Mouse (Mus musculus): ENCODE measurements around the gene Olfr39.
"Not testable (repeated sequence)": the region's sequence is repeated elsewhere in the genome, so short reads cannot be mapped to it uniquely, and the experiment has no call there.

Gene Olfr39

GRCm38 (mm10) chr9:20282051-20282450 lies at the start of gene Olfr39:
TSS of gene Olfr39 (plus strand) at chr9:20282351.
- no peak for DNase-seq

GRCm38 (mm10) chr9:20236819-20237218 lies 45.3 kb upstream of the Olfr39 start, which contains the start of gene Olfr872:
TSS of gene Olfr872 (plus strand) at chr9:20237119.
- no peak for DNase-seq

- no peak for DNase-seq
These were observed 44.8 kb upstream of the Olfr39 start for GRCm38 (mm10) chr9:20237378-20237777.

GRCm38 (mm10) chr9:20295562-20295961 lies 13.4 kb downstream of the Olfr39 start:
- DNase-seq = not testable (repeated sequence)

- no peak for DNase-seq
These were observed 16.1 kb downstream of the Olfr39 start, which contains the start of gene Olfr873 for GRCm38 (mm10) chr9:20298232-20298631. TSS of gene Olfr873 (plus strand) at chr9:20298532.

GRCm38 (mm10) chr9:20335994-20336393 lies 53.8 kb downstream of the Olfr39 start, which contains the start of gene Olfr18:
TSS of gene Olfr18 (minus strand) at chr9:20336094.
- DNase-seq = no peak

All from cerebellum, adult 9-10 months (tissue).